Mouse (Mus musculus) lung, embryonic 14.5 days (tissue): ENCODE measurements around the gene Loxl3. TPM values are rescaled to one million over a fixed set of nuclear protein-coding genes. Genes with fewer than 3 reads are reported as not detected.
A peak's percentile ranks its signal among the peaks of the same experiment; 100 is the strongest.

ENCODE experiments used
- ATAC-seq: fragments of 200-750 bp; cut with Nextera tagmentation; 2 replicates; pipeline ENCODE4 v1.8.0; 2017; ENCODE audit warnings: mild to moderate bottlenecking, moderate TSS enrichment, moderate library complexity; ENCODE audit not compliant: insufficient read depth
- DNase-seq: peaks from one replicate; pipeline ENCODE4 v3.0.0-alpha.2; 2015
- H3K27ac ChIP-seq: fragments of 300-500 bp; sonication (generic); 2 replicates; pipeline ENCODE4 v1.5.1; 2014; ENCODE audit warnings: low read depth, mild to moderate bottlenecking, moderate library complexity
- H3K27me3 ChIP-seq: fragments of 300-500 bp; sonication (generic); 2 replicates; pipeline ENCODE4 v1.6.1; 2014; ENCODE audit warnings: low read length, control low read depth; ENCODE audit not compliant: insufficient read depth
- H3K36me3 ChIP-seq: fragments of 300-500 bp; sonication (generic); 2 replicates; pipeline ENCODE4 v1.6.1; 2014; ENCODE audit warnings: control low read depth; ENCODE audit not compliant: insufficient read depth
- H3K4me1 ChIP-seq: fragments of 300-500 bp; sonication (generic); 2 replicates; pipeline ENCODE4 v1.6.1; 2014; ENCODE audit warnings: antibody characterized with exemption, control low read depth; ENCODE audit not compliant: insufficient read depth
- H3K4me2 ChIP-seq: fragments of 300-500 bp; sonication (generic); 2 replicates; pipeline ENCODE4 v1.6.1; 2014; ENCODE audit warnings: mild to moderate bottlenecking
- H3K4me3 ChIP-seq: fragments of 300-500 bp; sonication (generic); 2 replicates; pipeline ENCODE4 v1.5.1; 2014; ENCODE audit warnings: low read depth, low read length
- H3K9ac ChIP-seq: fragments of 300-500 bp; sonication (generic); 2 replicates; pipeline ENCODE4 v1.6.1; 2014
- H3K9me3 ChIP-seq: fragments of 300-500 bp; sonication (generic); 2 replicates; pipeline ENCODE4 v1.6.1; 2016; ENCODE audit warnings: low read depth, low read length, control low read depth
- CTCF ChIP-seq: IDR thresholded peaks from 2 replicates; pipeline ENCODE4 v1.5.1; 2016; ENCODE audit warnings: antibody characterized with exemption, low read depth
- WGBS: fragments of 180-500 bp; shearing (Covaris S2); extraction: QIAGEN DNeasy Blood & Tissue Kit; methylation state at CpG from one replicate; pipeline ENCODE4 v1.1.7; 2014; 5-methylcytosine and 5-hydroxymethylcytosine counted together
- polyA plus RNA-seq: library from polyadenylated mRNA; unstranded; fragments of >200 nt; fragmentation: Nextera tagmentation; extraction: Ambion mirVana; gene quantifications from 2 replicates; pipeline ENCODE4 v1.2.1, GENCODE M21; 2014

The Loxl3 gene
- polyA plus RNA-seq = 19.5 and 19.8 TPM in 2 replicates

- 0 out of 2 replicates have a peak, but pooled peaks cover 9% of the 10 kb centered on the region for H3K4me1 ChIP-seq
- peak within 1 kb of the TSS; percentile 66 for H3K9ac ChIP-seq
- no peak for TF ChIP-seq CTCF
- H3K9me3 ChIP-seq = no peaks in the 10 kb centered on the region
- DNase-seq (peak; percentile 87), ATAC-seq (peak; percentile 88)
- no peaks in the 10 kb centered on the region for H3K27me3 ChIP-seq
- H3K4me2 ChIP-seq = peak within 1 kb of the TSS; percentile 78
- under 1% methylated on average over 51 of the region's 51 CpGs for WGBS
- H3K4me3 ChIP-seq = peak within 1 kb of the TSS; percentile 55
- H3K36me3 ChIP-seq = no peaks in the 10 kb centered on the region
- H3K27ac ChIP-seq = peak within 1 kb of the TSS; percentile 93
Observed at GRCm38 (mm10) chr6:83033249-83034185, at the start of gene Loxl3, which contains the start of gene Dok1. Gene Loxl3 (plus strand): TSS chr6:83034173. Gene Dok1 (minus strand): TSS chr6:83033471.

- H3K9ac ChIP-seq = no peak overlapping the region
- H3K27me3 ChIP-seq = no peaks in the 10 kb centered on the region
- H3K27ac ChIP-seq = no peak overlapping the region
- no peak for TF ChIP-seq CTCF
- no peak overlapping the region for H3K4me2 ChIP-seq
- no peaks in the 10 kb centered on the region for H3K4me1 ChIP-seq
- DNase-seq (no peak), ATAC-seq (no peak)
- no peaks in the 10 kb centered on the region for H3K36me3 ChIP-seq
- no peaks in the 10 kb centered on the region for H3K9me3 ChIP-seq
- no peak overlapping the region for H3K4me3 ChIP-seq
- 15% methylated on average over 9 of the region's 9 CpGs for WGBS
Observed at GRCm38 (mm10) chr6:82987411-82987971, 46.5 kb upstream of the Loxl3 start.

- no peaks in the 10 kb centered on the region for H3K36me3 ChIP-seq
- ATAC-seq = no peak
- H3K9ac ChIP-seq = no peak overlapping the region
- H3K4me3 ChIP-seq = no peak overlapping the region
- no peaks in the 10 kb centered on the region for H3K27me3 ChIP-seq
- peaks cover 5% of the 10 kb centered on the region; the same call in 1 of the 2 replicates for H3K4me1 ChIP-seq
- no peak overlapping the region for H3K27ac ChIP-seq
- H3K9me3 ChIP-seq = no peaks in the 10 kb centered on the region
- no peak for DNase-seq
- H3K4me2 ChIP-seq = no peak overlapping the region
- WGBS = 39% methylated on average over 1 of the region's 1 CpGs
- TF ChIP-seq CTCF = no peak
Observed at GRCm38 (mm10) chr6:82993696-82994095, 40.3 kb upstream of the Loxl3 start.

GRCm38 (mm10) chr6:82994372-82994771 lies 39.6 kb upstream of the Loxl3 start:
- H3K27ac ChIP-seq = no peak overlapping the region
- ATAC-seq (no peak), DNase-seq (no peak)
- peaks cover 5% of the 10 kb centered on the region; the same call in 1 of the 2 replicates for H3K4me1 ChIP-seq
- no peaks in the 10 kb centered on the region for H3K36me3 ChIP-seq
- no peak overlapping the region for H3K9ac ChIP-seq
- 71% methylated on average over 7 of the region's 7 CpGs for WGBS
- no peak overlapping the region for H3K4me2 ChIP-seq
- H3K9me3 ChIP-seq = no peaks in the 10 kb centered on the region
- no peak overlapping the region for H3K4me3 ChIP-seq
- no peak for TF ChIP-seq CTCF
- no peaks in the 10 kb centered on the region for H3K27me3 ChIP-seq

- Histone ChIP-seq H3K9me3 (no peaks in the 10 kb centered on the region), H3K27me3 (no peaks in the 10 kb centered on the region), H3K9ac (peak overlapping the region; percentile 26; the same call in 1 of the 2 replicates), H3K4me3 (peak overlapping the region; percentile 6; the same call in 1 of the 2 replicates), H3K4me2 (peak overlapping the region; percentile 50), H3K36me3 (no peaks in the 10 kb centered on the region), H3K27ac (peak overlapping the region; percentile 70), H3K4me1 (peaks cover 5% of the 10 kb centered on the region; the same call in 1 of the 2 replicates)
- WGBS = 8% methylated on average over 11 of the region's 11 CpGs
- peak; percentile 96 for ATAC-seq
- TF ChIP-seq CTCF = peak; percentile 99
- peak; percentile 98 for DNase-seq
Observed at GRCm38 (mm10) chr6:82996740-82997315, 37.1 kb upstream of the Loxl3 start.

DNA sequence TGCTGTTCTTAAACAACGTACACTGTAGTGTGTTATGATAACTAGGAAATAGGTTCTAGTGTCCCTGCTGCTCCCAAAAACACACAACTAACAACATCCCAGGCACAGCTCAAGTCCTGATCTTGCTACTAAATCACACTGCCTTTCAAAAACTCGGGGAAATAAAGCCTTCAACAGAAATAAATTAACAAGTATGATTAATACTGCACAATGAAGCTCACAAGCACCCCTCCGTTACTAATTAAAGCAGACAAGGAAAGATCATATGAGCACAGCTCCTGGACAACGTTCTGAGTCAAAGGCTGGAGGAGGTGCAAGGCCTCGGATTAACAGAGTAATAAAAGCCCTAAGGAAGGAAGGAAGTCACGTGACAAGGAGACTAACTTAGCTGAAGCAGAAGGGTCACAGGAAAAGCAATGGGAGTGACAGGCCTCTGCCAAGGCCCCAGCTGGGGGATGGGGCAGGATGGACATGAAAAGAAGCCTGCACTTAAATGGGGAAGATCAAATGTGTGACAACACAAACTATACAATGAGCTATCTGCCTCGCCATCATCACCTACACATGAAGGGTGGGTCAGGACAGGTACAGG lies 36.4 kb upstream of the Loxl3 start:
- no peak overlapping the region for H3K4me3 ChIP-seq
- no peaks in the 10 kb centered on the region for H3K27me3 ChIP-seq
- ATAC-seq (no peak), DNase-seq (peak; percentile 65)
- peak overlapping the region; percentile 26; the same call in 1 of the 2 replicates for H3K9ac ChIP-seq
- no peaks in the 10 kb centered on the region for H3K9me3 ChIP-seq
- 45% methylated on average over 7 of the region's 7 CpGs for WGBS
- peak overlapping the region; percentile 50; the same call in 1 of the 2 replicates for H3K4me2 ChIP-seq
- H3K36me3 ChIP-seq = no peaks in the 10 kb centered on the region
- H3K27ac ChIP-seq = peak overlapping the region; percentile 70
- H3K4me1 ChIP-seq = peaks cover 5% of the 10 kb centered on the region; the same call in 1 of the 2 replicates
- no peak for TF ChIP-seq CTCF
